Mouse (Mus musculus) adrenal gland, postnatal 0 days (tissue): Measurements from ENCODE around the gene Dcps. TPM values are rescaled to one million over a fixed set of nuclear protein-coding genes. Genes with fewer than 3 reads are reported as not detected.

Source experiments
- polyA plus RNA-seq: library from polyadenylated mRNA; unstranded; fragments of >200 nt; fragmentation: Nextera tagmentation; extraction: Ambion mirVana; gene quantifications from 2 replicates; pipeline ENCODE4 v1.2.1, GENCODE M21; 2015

Gene Dcps
- 59.4 and 61.2 TPM in 2 replicates for polyA plus RNA-seq

GRCm38 (mm10) chr9:35175251-35176123 is at the start of gene Dcps:
Dcps (minus strand) TSS chr9:35176061.

GRCm38 (mm10) chr9:35210542-35211474 is 34.9 kb upstream of the Dcps start, which contains the start of gene Foxred1:
Foxred1 (minus strand) TSS chr9:35211055.

GRCm38 (mm10) chr9:35199772-35200471 is 24.1 kb upstream of the Dcps start, which contains the start of the genes Srpr and Tirap:
Srpr (plus strand) TSS chr9:35200175.
Tirap (minus strand) TSS chr9:35200291.

DNA sequence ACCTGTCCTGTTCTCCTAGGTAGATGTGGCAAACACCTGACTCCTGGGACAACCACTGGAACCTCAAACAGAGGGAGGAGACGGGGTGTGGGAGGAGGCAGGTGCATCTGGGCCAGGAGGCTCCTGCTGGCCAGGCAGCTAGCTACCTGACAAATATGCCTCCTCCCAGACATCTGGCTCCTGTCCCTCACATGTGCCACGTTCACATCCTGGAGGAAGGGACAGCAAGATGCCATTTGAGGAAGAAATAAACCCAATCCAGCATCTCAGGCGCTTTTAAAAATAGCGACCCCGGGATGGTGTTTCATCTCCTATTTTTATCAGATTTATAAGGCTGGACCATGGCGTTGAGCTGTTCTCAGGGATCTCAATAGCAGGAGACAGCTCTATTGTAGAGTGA is 56.7 kb downstream of the Dcps start, which contains the start of gene St3gal4:
Gene St3gal4 (minus strand): TSS at position 101 of the 400 bp plus-strand sequence.

Other genes with a start within 250 kb of the Dcps start
- gene St3gal4, start 56.8 kb downstream of the Dcps start, polyA plus RNA-seq, result 19.7 and 22.3 TPM in 2 replicates
- gene Srpr, start 24.1 kb upstream of the Dcps start, polyA plus RNA-seq, result 70.2 and 112 TPM in 2 replicates
- gene Tirap, start 24.2 kb upstream of the Dcps start, polyA plus RNA-seq, result 5.3 and 6.4 TPM in 2 replicates
- gene Foxred1, start 35.0 kb upstream of the Dcps start, polyA plus RNA-seq, result 27.5 and 43.3 TPM in 2 replicates
- 13.8 and 16.4 TPM in 2 replicates for gene Fam118b, start 91.7 kb upstream of the Dcps start, polyA plus RNA-seq
- gene Rpusd4, start 91.8 kb upstream of the Dcps start, polyA plus RNA-seq, result 15.1 and 20.5 TPM in 2 replicates
- gene Cdon, start 245.1 kb upstream of the Dcps start, polyA plus RNA-seq, result 4.7 and 5.6 TPM in 2 replicates